Mouse (Mus musculus) urinary bladder, postnatal 4 days (tissue): ENCODE data around the gene Atp2a3.

Experiments used
- DNase-seq, 2 experiments: peaks; one replicate each; pipeline ENCODE4 v3.0.0; 2021 to 2022; ENCODE audit warnings: low spot score in 2 of 2

Atp2a3 gene

DNA sequence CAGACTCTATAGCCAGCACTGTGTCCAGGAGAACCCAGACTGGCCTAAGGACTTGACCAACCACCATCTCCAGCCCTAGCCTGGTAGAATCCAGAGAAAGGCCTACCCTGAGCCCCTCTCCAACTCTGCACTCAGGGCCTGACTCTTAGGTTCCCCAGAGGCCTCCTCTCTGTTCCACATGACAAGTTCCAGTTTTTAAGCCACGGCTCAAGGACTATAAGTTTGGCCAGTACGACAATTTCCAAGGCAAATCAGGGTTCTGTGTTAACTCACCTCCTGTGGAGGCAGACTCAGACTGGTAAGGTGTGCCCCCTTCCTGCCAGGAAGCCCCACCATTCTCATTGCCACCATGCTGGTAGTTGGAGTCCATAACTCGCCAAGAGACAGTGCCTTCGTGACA lies 6.8 kb upstream of the Atp2a3 start:
- DNase-seq, result no peak

- no peak for DNase-seq
Observed at GRCm38 (mm10) chr11:72955339-72955974, 5.5 kb upstream of the Atp2a3 start.

- DNase-seq, result no peak
Observed at GRCm38 (mm10) chr11:72957318-72957717, 3.7 kb upstream of the Atp2a3 start.

- no peak for DNase-seq
Observed at GRCm38 (mm10) chr11:72959924-72960679, 867 bp upstream of the Atp2a3 start.

GRCm38 (mm10) chr11:72960723-72961071 lies 272 bp upstream of the Atp2a3 start:
- no peak for DNase-seq

- no peak for DNase-seq
Observed at GRCm38 (mm10) chr11:72962378-72962777, 1.4 kb downstream of the Atp2a3 start.

- no peak for DNase-seq
Observed at GRCm38 (mm10) chr11:72963058-72963788, 2.3 kb downstream of the Atp2a3 start.

DNA sequence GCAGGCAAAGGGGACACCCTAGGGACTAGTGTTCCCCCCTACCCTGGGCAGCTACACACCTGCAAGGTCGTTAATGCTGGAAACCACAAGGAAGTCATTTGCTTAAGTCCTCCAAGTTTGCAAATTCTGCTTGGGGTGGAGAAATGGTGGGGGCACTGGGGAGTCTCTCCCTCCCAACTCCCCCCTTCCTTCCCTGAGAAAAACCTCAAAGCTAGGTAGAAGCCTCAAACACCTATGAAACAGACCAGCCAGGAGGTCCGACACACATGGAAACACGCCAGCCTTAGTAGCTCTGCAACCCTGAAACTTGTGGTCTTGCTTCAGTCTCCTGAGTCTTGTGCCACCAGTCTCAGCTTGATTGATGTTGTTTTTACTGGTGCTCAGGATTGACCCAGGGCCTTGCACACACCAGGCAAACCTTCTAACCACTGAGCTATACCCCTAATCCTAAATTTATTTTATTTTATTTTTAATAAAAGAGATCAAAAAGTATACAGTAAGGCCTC lies 2.9 kb downstream of the Atp2a3 start:
- no peak for DNase-seq

DNA sequence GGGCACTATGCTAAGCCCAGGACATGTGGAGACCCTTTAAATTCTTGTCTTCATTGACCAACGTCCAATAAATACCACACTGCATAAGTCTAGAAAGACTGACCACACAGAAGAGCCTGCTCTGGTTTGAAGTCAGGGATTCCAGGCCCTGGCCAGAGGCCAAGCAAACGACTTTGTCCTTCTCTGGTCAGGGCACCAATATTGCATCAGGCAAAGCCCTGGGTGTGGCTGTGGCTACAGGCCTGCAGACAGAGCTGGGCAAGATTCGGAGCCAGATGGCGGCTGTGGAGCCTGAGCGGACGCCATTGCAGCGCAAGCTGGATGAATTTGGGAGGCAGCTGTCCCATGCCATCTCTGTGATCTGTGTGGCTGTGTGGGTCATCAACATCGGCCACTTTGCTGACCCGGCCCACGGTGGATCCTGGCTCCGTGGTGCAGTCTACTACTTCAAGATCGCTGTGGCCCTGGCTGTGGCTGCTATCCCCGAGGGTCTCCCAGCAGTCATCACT lies 14.1 kb downstream of the Atp2a3 start:
- no peak for DNase-seq

DNA sequence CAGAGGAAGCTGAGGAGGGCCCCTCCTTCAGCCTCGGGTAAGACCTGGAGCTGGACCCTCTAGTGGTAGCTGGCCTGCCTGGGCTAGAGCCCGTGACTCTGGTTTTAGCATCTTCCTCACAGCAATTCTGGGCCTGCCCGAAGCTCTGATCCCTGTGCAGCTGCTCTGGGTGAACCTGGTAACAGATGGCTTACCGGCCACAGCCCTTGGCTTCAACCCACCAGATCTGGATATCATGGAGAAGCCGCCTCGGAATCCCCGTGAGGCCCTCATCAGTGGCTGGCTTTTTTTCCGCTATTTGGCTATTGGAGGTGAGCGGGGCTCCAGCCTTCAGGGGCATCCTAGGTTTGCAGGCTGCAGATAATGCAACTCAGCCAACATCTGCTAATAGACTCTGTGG lies 21.5 kb downstream of the Atp2a3 start:
- DNase-seq, result no peak

GRCm38 (mm10) chr11:72983283-72983682 lies 22.3 kb downstream of the Atp2a3 start:
- no peak for DNase-seq

DNA sequence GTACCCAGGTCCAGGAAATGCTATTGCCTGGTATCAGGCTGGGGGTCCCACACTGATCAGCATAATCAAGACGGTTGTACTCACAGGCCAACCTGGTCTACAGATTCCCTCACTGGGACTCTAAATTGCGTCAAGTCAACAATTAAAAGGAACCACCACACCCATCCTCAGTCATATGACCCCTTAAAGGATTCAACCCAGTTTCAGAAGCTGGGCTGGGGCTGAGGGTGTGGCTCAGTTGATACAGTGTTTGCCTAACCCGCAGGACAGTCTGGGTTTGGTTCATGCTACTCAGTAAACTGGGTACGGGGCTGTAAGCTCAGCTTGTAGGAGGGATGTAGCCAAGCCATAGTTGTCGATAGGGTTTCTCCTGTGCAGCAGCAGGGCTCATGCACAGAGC lies 25.8 kb downstream of the Atp2a3 start:
- DNase-seq, result no peak

DNA sequence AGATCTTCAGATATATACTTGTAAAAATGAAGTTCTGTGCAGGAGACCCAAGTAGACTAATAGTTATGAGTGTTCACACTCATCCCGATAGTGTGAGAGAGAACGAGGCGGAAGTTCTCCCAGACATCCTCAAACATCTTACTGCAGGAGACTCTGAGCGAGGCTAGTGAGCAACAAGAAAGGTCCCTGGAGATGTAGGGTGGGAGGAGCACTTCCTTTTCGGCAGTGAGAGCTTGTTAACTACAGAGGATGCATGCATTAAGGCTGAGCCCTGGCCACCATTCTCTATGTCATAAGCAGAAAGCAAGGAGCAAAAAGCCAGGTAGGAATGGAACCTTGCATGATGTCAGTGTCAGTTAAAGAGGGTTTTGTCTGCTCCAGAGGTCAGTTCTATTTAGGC lies 26.3 kb downstream of the Atp2a3 start:
- no peak for DNase-seq

DNA sequence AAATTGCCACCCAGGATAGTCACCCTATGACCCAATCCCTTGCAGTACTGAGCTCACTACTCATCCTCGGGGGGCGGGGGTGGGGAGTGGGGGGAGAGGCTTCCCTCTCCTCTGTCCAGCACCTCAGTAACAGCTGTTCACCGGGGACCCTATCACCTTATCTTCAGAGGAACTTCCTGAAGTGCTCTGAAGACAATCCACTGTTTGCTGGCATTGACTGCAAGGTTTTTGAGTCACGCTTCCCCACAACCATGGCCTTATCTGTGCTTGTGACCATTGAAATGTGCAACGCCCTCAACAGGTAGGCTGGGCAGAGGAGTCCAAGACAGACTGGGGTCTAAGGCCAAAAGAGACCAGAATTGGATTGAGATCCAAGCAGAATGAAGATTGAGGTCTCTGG lies 26.8 kb downstream of the Atp2a3 start:
- DNase-seq, result no peak

GRCm38 (mm10) chr11:72989044-72989443 lies 28.1 kb downstream of the Atp2a3 start:
- no peak for DNase-seq

GRCm38 (mm10) chr11:72990688-72991087 lies 29.7 kb downstream of the Atp2a3 start:
- peak in 1 of 2 experiments; percentile 30 for DNase-seq

DNA sequence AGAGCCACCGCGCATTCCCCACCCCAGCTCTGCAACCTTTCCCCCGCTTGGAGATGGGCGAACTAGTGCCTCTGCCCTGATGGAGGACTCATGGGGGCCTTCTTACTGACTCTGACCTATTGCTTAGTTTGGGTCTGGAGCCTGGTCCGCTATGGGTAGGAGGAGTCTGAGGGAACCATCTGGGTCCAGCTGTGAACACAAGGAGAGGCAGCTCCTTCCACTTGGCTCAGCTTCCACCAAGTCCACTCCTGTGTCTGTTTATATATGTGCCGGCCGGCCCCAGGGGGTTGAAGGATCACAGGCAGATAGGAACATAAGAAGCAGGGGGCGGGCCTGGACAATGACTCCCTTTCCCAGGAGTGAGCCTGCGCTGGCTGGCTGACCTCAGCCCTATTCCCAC lies 31.0 kb downstream of the Atp2a3 start:
- peak in 1 of 2 experiments; percentile 35 for DNase-seq

DNA sequence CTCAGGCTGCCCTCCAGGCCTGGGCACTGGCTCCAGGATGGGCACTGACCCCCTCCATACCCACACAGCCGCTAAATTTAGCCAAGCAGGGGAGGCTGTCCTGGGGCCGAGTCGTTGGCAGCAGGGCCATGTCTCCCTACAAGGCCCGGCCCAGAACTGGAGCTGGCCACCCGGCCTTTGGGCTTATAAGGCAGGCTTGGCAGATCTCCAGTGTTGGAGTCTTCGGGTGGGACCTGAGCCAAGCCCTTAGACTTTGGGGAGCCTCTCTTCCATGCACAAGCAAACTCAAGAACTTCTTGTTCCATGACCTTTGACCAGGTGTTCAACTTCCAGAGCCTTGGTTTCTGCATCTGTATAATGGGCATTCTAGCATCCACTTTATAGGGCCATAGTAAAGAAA lies 35.4 kb downstream of the Atp2a3 start:
- DNase-seq, result peak in 1 of 2 experiments; percentile 35

DNA sequence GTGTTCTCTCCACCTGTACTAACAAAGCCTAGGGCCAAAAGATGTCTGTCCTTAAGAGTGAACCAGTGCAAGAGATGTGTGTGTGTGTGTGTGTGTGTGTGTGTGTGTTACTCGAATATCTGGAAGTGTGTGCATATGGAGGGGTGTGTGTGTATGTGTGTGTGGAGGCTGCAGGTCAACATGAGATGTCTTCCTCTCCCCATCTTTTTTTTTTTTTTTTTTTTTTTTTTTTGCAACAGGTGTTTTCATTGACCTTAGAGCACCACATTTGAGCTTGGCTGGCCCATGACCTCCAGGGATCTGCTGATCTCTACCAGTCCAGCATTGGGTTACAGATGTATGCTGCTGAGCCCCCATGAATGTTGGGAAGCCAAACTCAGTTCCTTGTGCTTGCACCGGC lies 35.8 kb downstream of the Atp2a3 start:
- no peak for DNase-seq

GRCm38 (mm10) chr11:72997529-72998326 lies 36.8 kb downstream of the Atp2a3 start:
- no peak for DNase-seq

- DNase-seq, result peak in 1 of 2 experiments; percentile 33
Observed at GRCm38 (mm10) chr11:72998771-72999170, 37.8 kb downstream of the Atp2a3 start, which contains the start of gene P2rx1. P2rx1 (plus strand) TSS chr11:72999103.
